Comparison of ENCODE assay signal across 22 mouse cellular contexts in the genomic region with DNA sequence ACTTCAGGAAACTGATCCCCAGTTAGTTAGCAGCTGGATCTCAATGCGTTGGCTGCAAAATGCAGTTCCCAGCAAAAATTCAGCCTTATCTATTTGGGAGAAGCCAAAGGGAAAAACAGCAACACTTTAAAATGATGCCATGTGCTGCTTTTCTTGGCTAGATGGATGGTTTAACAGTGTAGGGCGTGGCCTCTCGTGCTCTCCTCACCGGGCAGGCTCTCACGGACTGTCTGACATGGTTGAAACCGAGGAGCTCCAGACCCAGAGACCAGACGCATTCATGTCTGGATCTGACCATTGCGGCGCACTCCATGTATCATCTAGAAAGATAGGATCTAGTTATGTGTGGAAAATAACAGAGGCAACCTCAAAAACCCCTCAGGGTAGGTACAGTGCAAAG.
DNase-seq lines count a peak whose midpoint lies in the region; ATAC-seq lines count a peak whose summit lies in the region.
"Had no signal": no experiment of that assay in that cellular context is flagged by ENCODE, and none has a peak within 500 bp of the region (broad histone marks: within the 10 kb centered on the region; RNA-seq: fewer than 3 reads in every experiment).

No protein-coding gene starts in this region.

- H3K27ac ChIP-seq in heart, embryonic 15.5 days = no peak overlapping the region
- no peak overlapping the region for H3K27ac ChIP-seq in kidney, embryonic 14.5 days (ENCODE audit: low read depth, low read length)
- H3K27ac ChIP-seq in lung, embryonic 15.5 days = peak overlapping the region; percentile 21; the same call in 1 of the 2 replicates
- H3K27ac ChIP-seq: embryonic facial prominence, embryonic 13.5 days; embryonic facial prominence, embryonic 15.5 days; forebrain, embryonic 10.5 days; forebrain, embryonic 12.5 days had no signal

- H3K4me3 ChIP-seq in heart, embryonic 15.5 days = no peak overlapping the region
- no peak overlapping the region for H3K4me3 ChIP-seq in kidney, embryonic 14.5 days (ENCODE audit: low read length)
- no peak overlapping the region for H3K4me3 ChIP-seq in lung, embryonic 15.5 days
- H3K4me3 ChIP-seq: embryonic facial prominence, embryonic 13.5 days; embryonic facial prominence, embryonic 15.5 days; erythroblast, embryonic 14.5 days; forebrain, embryonic 10.5 days; forebrain, embryonic 12.5 days had no signal

- no peak overlapping the region for H3K9ac ChIP-seq in heart, embryonic 15.5 days
- H3K9ac ChIP-seq in kidney, embryonic 14.5 days (ENCODE audit: low read depth, low read length) = peak overlapping the region; percentile 12; the same call in 1 of the 2 replicates
- no peak overlapping the region for H3K9ac ChIP-seq in lung, embryonic 15.5 days
- H3K9ac ChIP-seq: embryonic facial prominence, embryonic 13.5 days; embryonic facial prominence, embryonic 15.5 days; forebrain, embryonic 12.5 days had no signal

- no peaks in the 10 kb centered on the region for H3K27me3 ChIP-seq in heart, embryonic 15.5 days
- no peaks in the 10 kb centered on the region for H3K27me3 ChIP-seq in kidney, embryonic 14.5 days (ENCODE audit: control insufficient read depth, insufficient read depth, low read length)
- no peaks in the 10 kb centered on the region for H3K27me3 ChIP-seq in lung, embryonic 15.5 days
- H3K27me3 ChIP-seq: embryonic facial prominence, embryonic 13.5 days; embryonic facial prominence, embryonic 15.5 days; forebrain, embryonic 12.5 days had no signal

- H3K4me2 ChIP-seq in heart, embryonic 15.5 days = no peak overlapping the region
- no peak overlapping the region for H3K4me2 ChIP-seq in kidney, embryonic 14.5 days (replicated peaks; ENCODE audit: low read depth, low read length)
- no peak overlapping the region for H3K4me2 ChIP-seq in lung, embryonic 15.5 days
- H3K4me2 ChIP-seq: embryonic facial prominence, embryonic 13.5 days; embryonic facial prominence, embryonic 15.5 days; forebrain, embryonic 12.5 days had no signal

- WGBS in heart, embryonic 15.5 days = 63% methylated on average over 9 of the region's 9 CpGs
- 65% methylated on average over 9 of the region's 9 CpGs for WGBS in kidney, embryonic 14.5 days
- WGBS in lung, embryonic 15.5 days = 67% methylated on average over 9 of the region's 9 CpGs

- ATAC-seq in heart, embryonic 15.5 days (replicated peaks; ENCODE audit: insufficient number of reproducible peaks, insufficient read depth, low FRiP score, low read depth) = peak; percentile 35; the same call in 1 of the 2 replicates
- no peak for ATAC-seq in kidney, embryonic 14.5 days (ENCODE audit: low FRiP score, low TSS enrichment)
- ATAC-seq in lung, embryonic 15.5 days (ENCODE audit: borderline replicate concordance, extremely low read depth, low FRiP score, low TSS enrichment) = peak; percentile 58; the same call in 1 of the 2 replicates
- ATAC-seq: forebrain, embryonic 14.5 days had no signal

- H3K4me1 ChIP-seq in heart, embryonic 15.5 days (replicated peaks) = 0 out of 2 replicates have a peak, but pooled peaks cover 2% of the 10 kb centered on the region
- H3K4me1 ChIP-seq in kidney, embryonic 14.5 days (ENCODE audit: control insufficient read depth, insufficient read depth, low read length) = no peaks in the 10 kb centered on the region
- peaks cover 27% of the 10 kb centered on the region for H3K4me1 ChIP-seq in lung, embryonic 15.5 days
- H3K4me1 ChIP-seq: embryonic facial prominence, embryonic 15.5 days; forebrain, embryonic 10.5 days; forebrain, embryonic 12.5 days had no signal

- no peaks in the 10 kb centered on the region for H3K36me3 ChIP-seq in heart, embryonic 15.5 days
- no peaks in the 10 kb centered on the region for H3K36me3 ChIP-seq in kidney, embryonic 14.5 days (ENCODE audit: control insufficient read depth, insufficient read depth, low read length)
- H3K36me3 ChIP-seq in lung, embryonic 15.5 days = no peaks in the 10 kb centered on the region
- H3K36me3 ChIP-seq: embryonic facial prominence, embryonic 13.5 days; embryonic facial prominence, embryonic 15.5 days; forebrain, embryonic 10.5 days; forebrain, embryonic 12.5 days had no signal

- no peaks in the 10 kb centered on the region for H3K9me3 ChIP-seq in heart, embryonic 15.5 days (replicated peaks)
- H3K9me3 ChIP-seq in kidney, embryonic 14.5 days (ENCODE audit: control insufficient read depth, low read length) = no peaks in the 10 kb centered on the region
- no peaks in the 10 kb centered on the region for H3K9me3 ChIP-seq in lung, embryonic 15.5 days
- H3K9me3 ChIP-seq: embryonic facial prominence, embryonic 13.5 days; embryonic facial prominence, embryonic 15.5 days; forebrain, embryonic 10.5 days; forebrain, embryonic 12.5 days had no signal

- no peak for DNase-seq in heart, postnatal 25 days (ENCODE audit: low spot score)
- DNase-seq in kidney, postnatal 14 days = no peak
- no peak for DNase-seq in lung, postnatal 10 days
- DNase-seq: adrenal gland, adult 2 months; adrenal gland, postnatal 10 days; adrenal gland, postnatal 25 days; cerebellum, adult 11 months; cerebellum, adult 18-20 months; cerebellum, adult 8-10 months; cerebellum, adult 9-11 months; cerebellum, postnatal 14 days; cerebellum, postnatal 36 days; embryo, embryonic 11 days had no signal

- intact Hi-C loops in heart, postnatal 25 days (cut with DNase I) = no loop called here
